Mouse (Mus musculus) macrophage (primary cell): ENCODE measurements around the gene Fbf1. TPM values are rescaled to one million over a fixed set of nuclear protein-coding genes. Genes with fewer than 3 reads are reported as not detected.
A peak's percentile ranks its signal among the peaks of the same experiment; 100 is the strongest.

Experiments used
- H3K27ac ChIP-seq: fragments of 350-480 bp; formaldehyde crosslinking; 2 replicates; pipeline ENCODE4 v1.9.0; 2021
- H3K36me3 ChIP-seq: fragments of 350-480 bp; formaldehyde crosslinking; 2 replicates; pipeline ENCODE4 v1.9.0; 2021; ENCODE audit errors: inconsistent target
- H3K4me3 ChIP-seq: fragments of 350-480 bp; formaldehyde crosslinking; 2 replicates; pipeline ENCODE4 v1.9.0; 2021; ENCODE audit errors: inconsistent target
- H3K79me2 ChIP-seq: fragments of 350-480 bp; formaldehyde crosslinking; 2 replicates; pipeline ENCODE4 v1.9.0; 2021; ENCODE audit errors: inconsistent target
- WGBS: methylation state at CpG from one replicate; pipeline ENCODE4 v1.1.7; 2026; ENCODE audit warnings: inconsistent platforms; ENCODE audit not compliant: missing documents; 5-methylcytosine and 5-hydroxymethylcytosine counted together
- polyA plus RNA-seq: library from polyadenylated mRNA; stranded (reverse); fragments of 250-400 nt; gene quantifications from 3 replicates; pipeline ENCODE4 v1.2.4, GENCODE M21; 2018; ENCODE audit warnings: inconsistent platforms

The Fbf1 gene
- polyA plus RNA-seq, 1 experiment from 2014 or later: 15.0 TPM

DNA sequence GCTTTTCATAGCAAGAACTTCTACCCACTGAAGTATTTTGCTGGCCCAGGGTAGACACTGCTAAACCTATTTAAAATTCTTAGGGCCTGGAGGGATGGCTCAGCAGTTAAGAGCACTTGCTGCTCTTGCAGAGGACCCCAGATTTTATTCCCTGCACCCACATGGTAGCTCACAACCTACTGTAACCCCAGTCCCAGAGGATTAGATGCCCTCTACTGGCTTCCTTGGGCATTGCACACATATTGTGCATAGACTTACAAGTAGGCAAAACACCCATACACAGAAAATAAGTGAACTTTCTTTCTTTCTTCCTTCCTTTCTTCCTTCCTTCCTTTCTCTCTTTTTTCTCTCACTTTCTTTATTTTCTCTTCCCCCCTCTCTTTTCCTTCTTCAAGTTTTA, 50.1 kb downstream of the Fbf1 start:
- H3K27ac ChIP-seq: no peak overlapping the region
- no peak overlapping the region for H3K4me3 ChIP-seq
- H3K36me3 ChIP-seq: peaks cover 20% of the 10 kb centered on the region
- H3K79me2 ChIP-seq: no peaks in the 10 kb centered on the region

DNA sequence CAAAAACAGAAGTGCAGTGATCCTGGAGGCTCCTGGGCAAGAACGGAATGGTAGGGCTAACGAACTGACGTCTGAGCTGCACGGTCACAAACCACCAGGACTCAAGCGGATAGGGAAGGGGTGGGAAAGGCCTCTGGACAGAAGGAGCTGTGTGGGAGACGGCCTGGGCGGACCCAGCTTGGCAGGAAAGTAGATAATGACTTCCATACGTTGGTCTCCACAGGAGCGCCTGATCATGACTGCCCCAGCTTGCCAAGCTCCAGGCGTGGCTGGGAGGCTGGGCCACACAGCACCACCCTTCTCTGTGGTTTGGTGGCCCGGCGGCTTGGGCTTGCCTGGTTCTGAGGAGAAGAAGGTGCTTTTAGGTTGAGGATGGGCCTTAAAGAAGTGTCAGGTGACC, 50.7 kb downstream of the Fbf1 start:
- Histone ChIP-seq H3K4me3 (no peak overlapping the region), H3K27ac (no peak overlapping the region), H3K79me2 (no peaks in the 10 kb centered on the region), H3K36me3 (peaks cover 14% of the 10 kb centered on the region; the same call in 1 of the 2 replicates)
- 92% methylated on average over 12 of the region's 12 CpGs for WGBS

DNA sequence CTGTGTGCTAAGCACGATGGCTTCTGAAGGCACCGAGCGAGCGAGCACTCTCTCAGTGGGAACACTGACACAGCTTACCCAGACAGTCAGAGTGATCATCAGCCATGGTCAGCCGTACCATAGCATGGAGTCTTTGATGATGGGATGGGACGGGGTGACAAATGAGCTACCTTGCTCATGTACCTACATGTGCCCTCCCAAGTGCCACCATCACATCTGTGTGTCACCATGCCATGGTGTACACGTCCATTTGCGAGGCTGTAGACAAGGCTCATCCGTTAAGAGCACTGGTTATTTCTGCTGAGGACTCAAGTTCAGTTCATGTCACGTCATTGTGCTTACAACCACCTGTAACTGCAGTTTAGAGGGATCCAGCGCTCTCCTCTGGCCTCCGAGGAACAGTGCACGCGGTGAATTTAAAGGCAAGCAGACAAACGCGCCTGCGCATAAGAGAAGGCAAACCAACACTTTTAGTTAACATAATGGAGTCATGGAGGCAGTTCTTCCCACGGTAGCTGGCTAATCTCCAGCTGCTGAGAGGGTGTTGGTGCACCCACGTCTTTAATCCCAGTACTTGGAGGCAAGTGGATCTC, 56.3 kb downstream of the Fbf1 start:
- no peak overlapping the region for H3K4me3 ChIP-seq
- 97% methylated on average over 19 of the region's 19 CpGs for WGBS
- H3K79me2 ChIP-seq: peaks cover 26% of the 10 kb centered on the region
- H3K27ac ChIP-seq: peak overlapping the region; percentile 97; the same call in 1 of the 2 replicates
- H3K36me3 ChIP-seq: peaks cover 5% of the 10 kb centered on the region; the same call in 1 of the 2 replicates

DNA sequence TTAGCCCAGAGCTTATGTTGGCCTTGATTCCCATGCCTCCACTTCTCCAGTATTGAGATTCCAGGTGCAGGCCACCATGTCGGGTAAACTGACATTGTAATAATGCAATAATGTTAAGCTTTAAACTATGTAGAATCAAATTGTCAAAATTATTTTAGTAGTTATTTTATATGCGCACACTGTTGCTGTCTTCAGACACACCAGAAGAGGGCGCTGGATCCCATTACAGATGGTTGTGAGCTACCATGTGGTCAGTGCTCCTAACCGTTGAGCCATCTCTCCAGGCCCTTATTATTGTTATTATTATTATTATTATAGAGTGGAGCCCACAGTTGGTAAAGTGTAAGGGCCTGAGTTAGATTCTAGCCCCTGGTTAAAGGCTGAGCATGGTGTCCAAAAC, 56.9 kb downstream of the Fbf1 start:
- peak overlapping the region; percentile 48; the same call in 1 of the 2 replicates for H3K4me3 ChIP-seq
- peak overlapping the region; percentile 97 for H3K27ac ChIP-seq
- H3K79me2 ChIP-seq: peaks cover 26% of the 10 kb centered on the region
- H3K36me3 ChIP-seq: peaks cover 11% of the 10 kb centered on the region; the same call in 1 of the 2 replicates
- WGBS: 91% methylated on average over 4 of the region's 4 CpGs

DNA sequence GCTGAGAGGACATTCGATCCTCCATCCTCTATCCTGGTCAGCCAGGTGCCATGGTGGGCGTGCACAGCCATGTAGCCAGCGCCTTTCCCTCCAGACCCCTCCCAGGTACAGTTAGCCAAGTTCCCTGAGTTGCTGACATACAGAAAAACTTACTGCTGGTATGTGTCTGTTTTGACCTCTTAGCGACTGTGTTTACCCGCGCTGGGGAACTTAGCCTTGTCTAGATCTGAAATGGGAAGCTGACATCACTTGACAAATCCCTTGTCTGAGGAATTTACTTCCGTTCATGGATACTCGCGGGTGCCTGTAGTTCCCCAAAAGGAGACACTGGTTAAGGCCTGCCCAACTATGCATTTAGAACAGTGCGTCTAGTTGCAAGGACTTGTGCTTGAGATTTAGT, 57.4 kb downstream of the Fbf1 start:
- peaks cover 16% of the 10 kb centered on the region; the same call in 1 of the 2 replicates for H3K36me3 ChIP-seq
- H3K27ac ChIP-seq: peak overlapping the region; percentile 97
- H3K79me2 ChIP-seq: peaks cover 26% of the 10 kb centered on the region
- WGBS: 3% methylated on average over 10 of the region's 10 CpGs
- H3K4me3 ChIP-seq: peak overlapping the region; percentile 48

DNA sequence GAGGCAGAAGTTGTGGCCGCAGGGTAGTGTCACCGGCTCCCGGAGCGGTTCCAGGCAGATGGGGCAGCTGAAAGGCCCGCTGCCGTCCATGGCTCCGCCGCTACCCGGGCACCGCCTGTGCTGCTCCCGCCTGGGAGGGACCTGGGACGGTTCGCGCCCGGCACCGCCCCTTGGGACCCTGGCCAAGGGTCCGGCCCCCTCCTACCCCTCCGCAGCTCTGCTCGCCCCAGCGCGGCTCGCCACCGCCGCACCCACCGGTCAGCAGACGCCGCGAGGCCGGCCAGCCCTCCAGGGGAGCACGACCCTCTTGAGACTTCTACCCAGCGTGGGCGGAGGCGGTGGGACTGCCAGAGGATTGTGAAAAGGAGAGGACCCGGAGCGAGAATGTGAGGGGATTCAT, 57.8 kb downstream of the Fbf1 start:
- 2% methylated on average over 34 of the region's 35 CpGs for WGBS
- Histone ChIP-seq H3K27ac (peak overlapping the region; percentile 97), H3K79me2 (peaks cover 26% of the 10 kb centered on the region), H3K4me3 (peak overlapping the region; percentile 48), H3K36me3 (peaks cover 18% of the 10 kb centered on the region; the same call in 1 of the 2 replicates)

GRCm38 (mm10) chr11:116109441-116110081, 58.4 kb downstream of the Fbf1 start:
- 1% methylated on average over 70 of the region's 70 CpGs for WGBS
- Histone ChIP-seq H3K36me3 (peaks cover 18% of the 10 kb centered on the region; the same call in 1 of the 2 replicates), H3K4me3 (peak overlapping the region; percentile 56), H3K27ac (peak overlapping the region; percentile 25; the same call in 1 of the 2 replicates), H3K79me2 (peaks cover 26% of the 10 kb centered on the region)

DNA sequence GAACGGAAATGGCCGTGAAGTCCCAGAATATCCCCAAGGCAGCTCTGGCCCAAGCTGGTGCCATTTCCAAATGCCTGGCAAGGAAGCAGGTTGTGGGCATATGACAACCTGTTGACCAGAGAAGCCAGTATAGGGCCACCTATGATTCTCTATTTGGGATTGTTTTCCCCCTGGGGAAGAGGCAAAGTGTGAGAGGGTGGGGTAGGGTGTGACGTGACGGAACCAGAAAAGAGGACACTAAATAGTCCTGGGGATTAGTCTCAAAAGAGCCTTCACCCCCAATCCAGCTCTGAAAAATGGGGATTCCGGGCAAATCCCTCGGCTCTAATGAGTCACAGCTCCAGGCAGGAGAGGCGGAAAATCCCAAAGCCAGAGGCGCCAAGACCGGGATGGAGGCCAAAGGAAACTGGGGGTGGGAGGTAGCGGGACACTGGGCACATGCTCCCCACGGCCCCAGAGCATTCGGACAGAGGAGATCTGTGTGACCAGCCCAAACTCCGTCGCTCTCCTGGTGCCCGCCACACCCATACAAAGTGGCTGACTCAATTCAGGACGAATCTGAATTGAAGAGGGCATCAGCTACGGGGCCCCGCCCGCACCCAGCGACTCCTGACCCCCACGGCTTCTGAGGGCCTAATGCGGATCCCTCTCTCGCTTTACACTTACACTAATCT, 59.4 kb downstream of the Fbf1 start:
- 37% methylated on average over 23 of the region's 23 CpGs for WGBS
- Histone ChIP-seq H3K27ac (peak overlapping the region; percentile 25; the same call in 1 of the 2 replicates), H3K36me3 (peaks cover 18% of the 10 kb centered on the region; the same call in 1 of the 2 replicates), H3K4me3 (peak overlapping the region; percentile 56), H3K79me2 (peaks cover 26% of the 10 kb centered on the region)

DNA sequence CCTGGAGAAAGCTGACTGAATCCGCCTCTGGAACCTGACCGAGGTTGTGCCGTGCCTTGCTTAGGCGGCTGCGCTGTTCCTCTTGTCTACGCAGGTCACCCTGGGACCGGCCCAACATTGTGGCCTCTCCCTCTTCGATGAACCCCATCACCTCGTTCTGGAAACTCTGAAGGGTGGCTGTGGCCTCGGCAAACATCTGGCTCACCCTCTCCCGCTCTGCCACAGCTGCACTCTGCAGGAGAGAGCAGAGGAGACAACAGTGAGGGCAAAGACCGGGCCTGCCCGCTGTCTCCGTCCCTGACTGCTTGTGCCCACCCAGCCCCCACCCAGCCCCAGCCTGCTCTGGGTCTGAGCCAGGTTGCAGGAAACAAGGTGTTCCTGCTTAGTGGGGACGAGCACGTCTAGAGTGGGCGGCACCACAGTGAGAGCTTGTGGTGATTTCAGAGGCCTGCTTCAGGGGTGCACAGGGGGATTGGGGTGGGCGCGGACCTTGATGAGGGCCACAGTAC, 60.1 kb downstream of the Fbf1 start:
- no peak overlapping the region for H3K4me3 ChIP-seq
- peaks cover 18% of the 10 kb centered on the region; the same call in 1 of the 2 replicates for H3K36me3 ChIP-seq
- H3K79me2 ChIP-seq: peaks cover 26% of the 10 kb centered on the region
- WGBS: 79% methylated on average over 16 of the region's 19 CpGs
- no peak overlapping the region for H3K27ac ChIP-seq

DNA sequence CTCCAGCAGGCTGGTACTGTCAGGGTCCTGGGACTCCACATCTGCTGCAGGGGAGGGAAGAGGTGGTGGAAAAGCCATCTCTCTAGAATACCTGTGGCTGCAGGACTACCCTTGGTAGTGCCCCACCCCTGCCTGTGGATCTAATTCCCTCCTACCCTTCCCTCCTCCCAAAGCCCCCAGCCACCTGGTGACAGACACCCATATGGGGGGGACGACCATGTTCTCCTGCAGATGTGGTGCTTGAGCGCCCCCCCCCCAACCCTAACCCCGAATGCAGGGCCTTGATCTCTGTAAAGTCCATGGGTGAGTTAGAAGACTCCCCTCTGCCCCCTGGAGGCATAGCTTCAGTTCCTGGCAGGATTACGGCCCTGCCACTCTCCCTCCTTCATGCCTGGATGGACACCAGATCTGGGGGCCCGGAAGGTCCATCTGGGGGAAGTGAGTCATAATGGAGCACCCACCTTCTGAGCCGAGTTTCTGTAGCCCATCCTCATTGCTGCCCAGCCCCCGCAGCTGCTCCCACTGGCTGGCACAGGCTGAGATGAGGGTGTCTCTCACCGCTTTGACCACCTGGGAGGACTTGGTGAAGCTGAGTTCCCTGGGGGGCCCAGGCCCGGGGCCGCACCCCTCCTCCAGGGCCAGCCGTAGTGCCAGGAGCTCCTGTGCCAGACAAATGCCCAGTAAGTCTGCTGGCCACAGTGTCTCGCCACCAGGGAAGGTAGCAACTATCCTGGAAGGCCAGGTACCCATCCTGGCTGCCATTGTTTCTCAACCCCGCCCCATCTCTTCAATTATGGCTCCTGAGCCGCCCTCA, 60.8 kb downstream of the Fbf1 start:
- no peak overlapping the region for H3K27ac ChIP-seq
- H3K79me2 ChIP-seq: peaks cover 26% of the 10 kb centered on the region
- WGBS: 69% methylated on average over 13 of the region's 14 CpGs
- no peak overlapping the region for H3K4me3 ChIP-seq
- peaks cover 18% of the 10 kb centered on the region; the same call in 1 of the 2 replicates for H3K36me3 ChIP-seq

DNA sequence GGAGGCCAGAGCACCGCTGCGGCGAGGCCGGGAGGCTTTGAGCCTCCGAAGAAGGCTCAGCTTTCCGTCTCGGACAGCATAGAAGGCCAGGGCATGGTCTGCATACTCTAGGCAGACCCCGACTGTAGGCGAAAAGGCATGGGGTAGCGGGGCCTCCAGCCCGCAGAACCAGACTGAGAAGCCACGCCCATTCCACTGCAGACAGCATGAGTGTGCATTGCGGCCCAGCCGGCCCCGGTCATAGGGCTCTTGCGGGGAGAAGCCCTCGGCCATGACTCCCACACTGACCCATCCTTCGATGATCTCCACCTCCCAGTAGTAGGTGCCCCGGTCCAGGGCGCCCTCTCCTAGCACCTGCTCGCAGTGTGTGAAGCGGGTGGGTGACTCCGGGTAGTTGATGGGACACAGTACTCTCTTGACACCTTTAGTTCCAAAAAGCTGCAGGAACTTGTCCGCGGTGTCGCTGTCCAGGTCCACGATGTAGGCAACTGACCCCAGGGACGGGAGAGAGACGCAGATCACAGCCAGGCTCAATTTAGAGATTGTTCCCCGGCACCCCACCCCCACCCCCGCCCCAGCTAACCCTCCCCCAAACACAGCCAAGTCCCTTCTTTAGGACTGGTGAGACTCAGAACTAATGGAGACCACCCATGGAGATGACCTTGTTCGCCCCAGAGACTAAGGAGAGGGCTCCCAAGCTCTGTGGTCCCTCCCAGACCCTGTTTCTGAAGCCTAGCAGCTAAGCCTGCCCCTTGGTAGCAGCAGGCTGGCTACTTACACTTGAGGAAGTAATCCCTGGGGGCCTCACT, 61.6 kb downstream of the Fbf1 start:
- H3K27ac ChIP-seq: no peak overlapping the region
- H3K4me3 ChIP-seq: no peak overlapping the region
- WGBS: 94% methylated on average over 32 of the region's 32 CpGs
- peaks cover 19% of the 10 kb centered on the region for H3K79me2 ChIP-seq
- H3K36me3 ChIP-seq: peaks cover 18% of the 10 kb centered on the region; the same call in 1 of the 2 replicates

DNA sequence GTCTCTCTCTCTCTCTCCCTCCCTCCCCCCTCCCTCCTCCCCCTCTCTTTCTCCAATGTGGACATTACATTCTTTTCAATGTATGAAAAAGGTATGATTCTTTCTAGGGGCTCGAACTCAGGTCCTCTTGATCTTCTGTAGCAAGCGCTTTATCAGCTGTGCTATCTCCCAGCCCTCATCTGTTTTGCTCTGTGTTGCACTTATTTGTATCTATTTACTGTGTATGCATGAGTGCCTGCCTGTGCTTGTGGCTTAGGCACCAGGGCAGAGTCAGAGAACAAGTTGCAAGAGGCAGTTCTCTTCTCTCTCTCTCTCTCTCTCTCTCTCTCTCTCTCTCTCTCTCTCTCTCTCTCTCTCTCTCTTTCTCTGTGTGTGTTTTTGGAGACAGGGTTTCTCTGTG, 62.9 kb downstream of the Fbf1 start:
- Histone ChIP-seq H3K36me3 (peaks cover 18% of the 10 kb centered on the region; the same call in 1 of the 2 replicates), H3K79me2 (peaks cover 17% of the 10 kb centered on the region), H3K4me3 (no peak overlapping the region), H3K27ac (no peak overlapping the region)
- WGBS: 94% methylated on average over 2 of the region's 2 CpGs

DNA sequence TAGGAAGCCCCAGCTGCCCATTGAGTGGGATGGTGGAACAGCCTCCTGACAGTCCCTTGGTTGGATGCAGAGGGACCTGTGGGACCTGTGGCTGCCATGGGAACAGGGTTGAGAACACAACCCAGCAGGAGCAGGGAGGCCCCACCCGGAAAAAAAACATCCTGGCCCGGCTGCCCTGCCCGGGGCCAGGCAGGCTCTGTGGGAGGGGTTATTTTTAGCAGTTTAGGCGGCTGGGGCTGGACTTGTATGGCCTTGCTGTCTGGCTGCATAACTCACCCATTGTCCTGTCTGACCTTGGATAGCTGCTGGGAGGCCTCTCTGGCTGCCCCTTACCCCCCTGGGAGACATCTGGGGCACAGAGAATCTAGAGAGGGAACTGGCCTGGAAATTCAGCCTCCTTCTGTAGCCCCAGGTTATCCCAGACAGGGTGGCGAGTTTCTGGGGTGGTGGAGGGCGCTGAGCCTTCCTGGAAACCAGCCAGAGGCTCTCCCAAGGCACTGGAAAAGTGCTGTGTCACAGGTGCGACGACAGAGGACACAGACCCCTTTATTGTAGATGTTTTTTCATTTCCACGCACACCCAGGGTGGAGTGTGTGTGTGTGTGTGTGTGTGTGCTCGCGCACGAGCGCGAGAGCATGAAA, 63.8 kb downstream of the Fbf1 start:
- Histone ChIP-seq H3K27ac (no peak overlapping the region), H3K36me3 (peaks cover 18% of the 10 kb centered on the region; the same call in 1 of the 2 replicates)
- WGBS: 42% methylated on average over 6 of the region's 14 CpGs

More for the DNA sequence above, 63.8 kb downstream of the Fbf1 start:
- Histone ChIP-seq H3K4me3 (no peak overlapping the region), H3K79me2 (peaks cover 14% of the 10 kb centered on the region)
